Mouse (Mus musculus): ENCODE results near the gene Zbtb49.

Zbtb49 gene

GRCm38 (mm10) chr5:38190907-38191306 is 29.4 kb downstream of the Zbtb49 start:
- no peak for DNase-seq

DNA sequence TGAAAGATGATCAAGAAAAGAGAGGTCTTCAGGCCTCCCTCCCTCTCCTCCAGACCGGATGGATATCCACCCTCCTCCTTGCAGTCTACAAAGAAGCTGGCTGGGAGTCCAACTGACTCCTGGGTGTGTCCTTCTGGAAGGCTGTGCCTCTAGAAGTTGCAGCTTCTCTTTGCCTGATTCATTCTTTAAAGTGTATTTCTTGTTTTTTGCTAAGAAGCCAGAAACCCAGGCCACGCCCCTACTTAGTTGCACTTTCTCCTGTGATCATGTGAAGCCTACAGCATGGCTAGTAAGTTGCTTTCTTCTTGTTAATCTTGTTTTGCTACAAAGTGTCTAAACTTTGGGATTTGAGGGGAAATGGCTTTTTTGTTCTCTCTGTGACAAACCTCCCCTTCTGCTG is 33.3 kb downstream of the Zbtb49 start:
- DNase-seq, result no peak

GRCm38 (mm10) chr5:38184688-38185285 is 35.5 kb downstream of the Zbtb49 start:
- no peak for DNase-seq

DNA sequence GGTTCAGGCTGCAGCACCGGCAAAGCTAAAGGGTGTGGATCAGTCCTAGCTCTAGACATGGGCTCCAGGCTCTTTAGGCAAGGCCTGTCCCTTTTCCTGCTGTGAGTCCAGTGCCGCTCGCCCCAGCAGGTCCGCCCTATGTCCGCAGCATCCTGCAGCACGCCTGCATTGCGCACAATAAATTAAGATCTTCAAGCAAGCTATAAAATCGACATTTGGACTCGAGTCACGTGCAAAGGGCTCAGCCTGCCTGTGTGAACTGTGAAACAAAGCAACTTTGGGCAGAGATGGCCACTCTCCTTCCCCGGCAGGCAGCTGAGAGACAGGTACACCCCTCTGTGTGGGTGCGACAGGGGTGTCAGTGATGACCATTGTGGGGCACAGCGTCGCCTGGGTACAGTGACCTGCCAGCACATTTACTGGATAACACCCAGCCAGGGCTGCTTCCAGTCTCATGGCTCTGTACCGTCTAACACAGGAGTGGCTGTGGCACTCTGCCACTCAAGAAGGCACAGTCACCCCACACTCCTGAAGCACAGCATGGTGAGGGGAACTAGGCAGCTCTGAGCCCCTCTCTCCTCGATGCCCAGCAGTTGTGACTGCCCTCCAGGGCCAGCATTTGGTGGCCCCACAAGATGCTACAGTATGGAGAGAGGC is 45.9 kb downstream of the Zbtb49 start:
- DNase-seq, result no peak

DNA sequence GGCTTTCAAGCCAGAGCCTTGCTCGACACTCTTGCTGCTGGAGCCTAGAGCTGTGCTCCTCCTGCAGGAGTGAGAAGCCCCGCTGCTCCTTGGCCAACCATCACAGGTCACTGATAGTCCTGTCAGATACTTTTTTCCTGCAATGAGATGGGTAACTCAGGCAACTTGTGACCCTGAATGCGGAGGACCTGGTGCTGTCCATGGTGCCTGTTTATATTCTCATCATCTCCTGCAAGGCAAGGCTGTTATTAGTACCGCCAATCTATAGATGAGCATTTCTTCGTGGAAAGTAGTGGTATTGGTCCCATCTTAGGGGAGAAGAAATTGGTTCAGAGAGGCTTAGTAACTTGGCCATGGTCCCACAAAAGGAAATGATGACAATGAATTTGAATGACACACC is 46.5 kb downstream of the Zbtb49 start:
- no peak for DNase-seq

DNA sequence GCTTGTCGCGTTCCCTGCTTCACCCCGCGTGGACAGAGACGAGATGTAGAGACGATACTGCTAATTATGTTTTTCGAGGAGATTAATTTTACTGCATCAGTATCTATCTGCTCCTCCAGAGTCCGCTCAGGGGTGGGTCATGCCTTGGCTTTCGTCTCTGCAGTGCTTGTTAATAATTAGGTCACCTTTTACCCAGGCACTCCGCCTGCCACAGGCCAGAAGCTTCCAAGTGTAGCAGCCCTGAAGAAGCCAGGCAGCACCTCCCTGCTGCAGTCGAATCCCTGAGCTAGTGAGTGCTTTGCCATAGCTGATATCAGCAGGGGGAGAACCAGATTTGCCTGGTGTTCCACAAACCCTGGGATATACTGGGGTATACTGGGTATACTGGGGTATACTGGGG is 51.8 kb downstream of the Zbtb49 start:
- DNase-seq, result peak; percentile 11

- DNase-seq, result no peak
Observed at GRCm38 (mm10) chr5:38159634-38160413, 60.4 kb downstream of the Zbtb49 start, which contains the start of gene Nsg1. Gene Nsg1, minus strand, starts transcription at chr5:38159907.

- peak; percentile 75 for DNase-seq
Observed at GRCm38 (mm10) chr5:38158947-38159633, 61.2 kb downstream of the Zbtb49 start.

GRCm38 (mm10) chr5:38158501-38158946 is 61.7 kb downstream of the Zbtb49 start:
- no peak for DNase-seq

- no peak for DNase-seq
Observed at GRCm38 (mm10) chr5:38157481-38158020, 62.7 kb downstream of the Zbtb49 start.

DNA sequence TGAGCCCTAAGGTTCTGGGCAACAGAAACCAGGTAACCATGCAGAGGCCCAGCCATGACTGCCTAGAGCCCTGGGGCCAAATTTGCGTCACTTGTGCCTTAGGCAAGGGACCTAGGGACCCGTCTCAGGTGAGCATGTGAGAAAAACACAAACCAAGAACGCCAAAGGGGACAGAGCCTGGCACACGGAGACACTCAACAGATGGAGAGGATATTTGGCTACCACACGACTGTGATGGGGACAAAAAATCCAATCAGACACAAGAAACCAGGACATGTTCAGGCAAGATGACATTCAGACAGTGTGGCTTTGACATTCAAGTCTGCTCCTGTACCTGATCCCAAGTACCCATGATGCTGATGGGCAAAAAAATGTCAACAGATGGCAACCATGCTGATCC is 66.6 kb downstream of the Zbtb49 start:
- DNase-seq, result no peak

DNA sequence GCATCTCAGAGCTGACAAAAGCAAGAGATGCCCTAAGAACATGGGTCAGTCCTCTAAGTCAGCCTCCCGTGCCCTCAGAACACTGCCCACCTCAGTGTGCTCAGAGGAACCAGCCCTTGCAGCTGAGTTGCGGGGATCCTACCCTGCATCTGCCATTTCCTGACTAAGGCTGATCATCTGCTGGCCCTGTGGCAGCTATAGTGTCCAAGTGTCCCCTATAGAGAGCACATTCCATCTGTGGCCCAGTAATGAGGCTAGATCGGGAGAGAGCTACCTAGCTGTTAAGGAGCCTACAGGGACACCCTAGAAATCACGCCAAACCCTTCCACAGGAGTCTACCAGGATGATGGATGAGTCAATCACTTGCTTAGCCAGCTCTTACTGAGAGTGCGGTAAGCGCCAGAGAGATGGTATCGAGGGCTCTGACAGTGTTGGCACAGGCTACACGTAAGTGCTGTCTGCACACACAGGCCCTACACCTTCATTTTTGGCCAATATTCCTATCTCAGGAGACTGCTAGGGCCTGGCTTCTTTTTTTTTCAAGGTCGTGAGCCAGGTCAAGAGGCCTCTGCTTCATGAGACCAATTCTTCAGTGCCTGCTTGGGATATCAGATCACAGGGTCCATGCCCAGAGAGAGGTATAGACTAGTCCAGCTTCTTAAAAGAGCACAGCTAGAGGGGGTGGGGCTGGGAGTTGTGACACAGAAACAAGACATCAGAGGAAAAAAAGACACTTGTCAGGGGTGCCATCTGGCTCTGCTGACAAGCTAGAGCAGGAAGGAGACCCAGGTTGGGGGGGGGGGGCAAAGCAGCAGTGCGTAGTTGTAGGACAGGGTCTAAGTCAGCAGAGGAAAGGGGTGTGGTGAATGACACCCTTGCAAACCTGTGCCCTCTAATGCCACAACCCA is 67.8 kb downstream of the Zbtb49 start:
- no peak for DNase-seq

GRCm38 (mm10) chr5:38151264-38151663 is 69.0 kb downstream of the Zbtb49 start:
- no peak for DNase-seq

DNA sequence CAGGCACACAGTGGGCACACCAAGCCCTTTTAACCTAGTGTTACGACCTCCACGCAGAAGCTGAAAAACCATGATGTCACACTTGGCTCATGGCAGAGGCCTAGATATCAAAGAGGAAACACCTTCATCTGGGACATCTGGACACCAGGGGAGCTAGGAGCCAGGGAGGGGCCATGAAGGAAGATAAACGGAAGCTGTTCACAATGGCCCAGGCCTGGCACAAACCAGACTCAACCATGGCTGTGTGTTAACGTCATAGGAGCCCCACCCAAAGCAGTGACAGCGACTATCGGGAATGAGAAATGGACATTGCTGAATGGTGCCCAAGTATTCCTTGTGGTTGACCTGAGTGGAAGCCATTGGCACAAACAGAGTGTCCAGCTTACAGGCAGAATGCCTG is 73.7 kb downstream of the Zbtb49 start:
- DNase-seq, result peak; percentile 34

GRCm38 (mm10) chr5:38140893-38141292 is 79.4 kb downstream of the Zbtb49 start:
- peak; percentile 51 for DNase-seq
